Mouse (Mus musculus) left cerebral cortex, adult 8-10 months (tissue): ENCODE measurements at regions not wholly inside any gene's neighbourhood (a gene's known extent, or its start where the extent isn't known, plus 50 kb on each side); places are given as distances from the start of the nearest gene placed in this dataset.

Source experiments
- DNase-seq, 2 experiments: peaks; one replicate each; pipeline ENCODE4 v3.0.0; 2022; ENCODE audit warnings: low spot score in 2 of 2

- DNase-seq = no peak
Observed at GRCm38 (mm10) chr8:78877423-78877822, 56.5 kb upstream of the Lsm6 start.

DNA sequence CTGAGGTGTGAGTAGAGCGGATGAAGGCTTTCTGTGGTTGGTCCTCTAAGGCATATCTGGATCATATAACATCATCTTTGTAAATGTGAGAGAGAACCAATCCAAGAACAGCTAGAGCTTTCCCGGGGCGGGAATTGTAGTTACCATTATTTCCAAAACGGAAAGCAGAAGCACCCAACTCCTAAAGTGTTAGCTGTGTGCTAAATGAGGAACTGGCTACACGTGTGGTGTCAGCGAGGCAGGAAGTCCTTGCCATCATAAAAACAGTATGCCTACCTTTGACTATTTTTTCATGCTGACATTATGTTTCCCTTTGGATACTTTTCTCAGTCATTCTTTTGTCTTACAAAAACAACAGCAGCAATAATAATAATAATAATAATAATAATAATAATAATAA lies 68.8 kb upstream of the Lsm6 start:
- DNase-seq = no peak

- no peak for DNase-seq
Observed at GRCm38 (mm10) chr8:78890571-78890970, 69.6 kb upstream of the Lsm6 start.

DNA sequence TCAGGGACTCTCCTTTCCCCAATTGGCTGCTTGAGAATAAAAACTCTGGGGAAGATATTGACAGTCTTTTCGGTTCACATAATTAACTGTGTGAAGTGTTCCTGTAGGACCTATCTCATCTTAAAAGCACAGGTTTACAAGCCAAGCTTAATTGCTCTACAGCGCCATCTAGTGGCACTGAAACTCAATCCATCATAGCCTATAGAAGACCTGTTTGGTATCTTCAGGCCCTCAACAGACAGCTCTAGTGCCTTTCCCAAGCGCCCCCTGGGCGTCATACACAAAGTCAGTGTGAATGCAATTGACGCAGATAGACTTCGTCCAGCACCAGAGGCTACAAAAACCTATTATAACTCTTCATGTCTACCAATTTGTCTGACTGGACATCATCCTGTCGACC lies 78.9 kb upstream of the Lsm6 start:
- peak; percentile 21 to 25 for DNase-seq

GRCm38 (mm10) chr8:78903034-78903433 lies 82.1 kb upstream of the Lsm6 start:
- DNase-seq = no peak

DNA sequence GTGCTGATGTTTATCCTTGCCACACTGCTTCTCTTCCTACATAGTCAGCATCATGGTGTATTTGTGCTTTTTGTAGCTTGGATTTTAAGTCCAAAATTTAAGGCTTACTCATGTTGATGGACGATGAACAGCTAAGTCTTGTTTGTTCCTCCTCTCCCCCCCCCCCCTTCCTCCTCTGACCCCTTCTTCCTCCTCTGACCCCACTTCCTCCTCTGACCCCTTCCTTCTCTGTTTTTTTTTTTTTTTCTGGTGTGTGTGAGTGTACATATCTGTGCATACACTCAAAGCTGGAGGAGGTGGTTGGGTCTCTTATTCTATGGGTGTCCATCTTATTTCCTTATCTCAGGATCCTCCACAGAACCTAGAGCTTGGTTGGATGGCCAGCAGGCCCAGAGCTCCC lies 87.0 kb upstream of the Lsm6 start:
- no peak for DNase-seq

DNA sequence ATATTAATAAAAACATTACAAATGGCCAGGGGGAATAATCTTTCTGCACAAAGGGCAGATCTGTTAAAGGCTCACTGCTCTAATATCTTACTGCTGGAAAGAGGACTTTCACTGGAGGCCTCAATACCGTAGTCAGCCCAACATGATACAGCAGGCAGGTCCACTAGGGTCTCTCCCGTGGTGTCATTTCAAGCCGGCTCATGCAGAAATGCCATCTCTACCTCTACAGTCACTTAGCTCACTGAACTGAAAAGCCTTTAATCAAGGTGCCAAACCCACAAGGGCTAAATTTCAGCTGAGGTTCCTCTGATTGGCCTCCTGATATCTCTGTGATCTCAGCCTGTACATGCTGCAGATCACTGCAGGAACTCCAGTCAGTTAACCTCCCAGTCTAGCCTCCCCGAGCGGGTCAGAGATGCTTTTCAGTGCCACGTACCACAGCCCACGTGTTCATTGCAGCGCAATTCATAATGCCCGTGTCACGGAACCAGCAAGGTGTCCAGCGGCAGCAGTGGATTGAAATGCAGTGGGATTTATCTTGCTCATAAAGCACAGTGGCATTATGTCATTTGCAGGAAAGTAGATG lies 90.4 kb upstream of the Lsm6 start:
- DNase-seq = no peak

GRCm38 (mm10) chr8:78912470-78912869 lies 91.5 kb upstream of the Lsm6 start:
- DNase-seq = no peak

GRCm38 (mm10) chr8:78913823-78914222 lies 92.9 kb upstream of the Lsm6 start:
- DNase-seq = no peak

DNA sequence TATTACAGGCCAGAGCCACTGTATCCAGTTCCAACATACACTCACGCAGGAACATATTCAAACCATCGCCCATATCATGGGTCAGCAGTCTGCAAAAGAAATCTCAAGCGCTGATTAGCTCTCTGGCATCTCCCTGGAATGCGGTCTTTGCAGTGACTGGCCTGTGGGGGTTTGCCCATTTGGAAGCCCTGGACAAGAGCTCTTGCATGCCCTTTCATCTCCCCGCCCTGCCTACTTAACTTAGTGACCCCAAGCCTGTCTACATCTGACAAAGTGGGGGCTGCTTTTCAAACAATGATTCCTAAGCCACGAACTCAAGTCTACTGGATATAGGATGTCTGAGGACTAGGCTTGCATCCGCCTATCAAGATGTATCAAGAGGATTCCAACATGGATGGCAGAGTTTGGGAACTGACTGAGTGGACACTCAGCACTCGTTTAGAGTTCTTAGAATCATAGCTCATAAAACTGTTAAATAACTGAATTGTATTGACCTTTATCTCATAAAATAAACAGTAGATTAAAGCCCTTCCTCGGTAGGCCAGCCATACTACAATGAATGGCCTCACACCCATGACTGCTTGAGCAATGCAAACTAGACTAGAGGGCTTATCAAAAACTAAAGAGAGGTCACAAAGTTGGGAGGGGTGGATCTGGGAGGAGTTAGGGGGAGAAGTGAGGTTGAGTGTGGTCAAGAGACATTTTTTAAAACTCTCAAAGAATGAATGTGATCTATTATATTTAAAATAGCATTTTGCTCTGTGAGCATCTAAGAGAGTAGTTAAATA lies 97.4 kb upstream of the Zfp827 start:
- no peak for DNase-seq

- no peak for DNase-seq
Observed at GRCm38 (mm10) chr8:78932069-78932468, 96.2 kb upstream of the Zfp827 start.

DNA sequence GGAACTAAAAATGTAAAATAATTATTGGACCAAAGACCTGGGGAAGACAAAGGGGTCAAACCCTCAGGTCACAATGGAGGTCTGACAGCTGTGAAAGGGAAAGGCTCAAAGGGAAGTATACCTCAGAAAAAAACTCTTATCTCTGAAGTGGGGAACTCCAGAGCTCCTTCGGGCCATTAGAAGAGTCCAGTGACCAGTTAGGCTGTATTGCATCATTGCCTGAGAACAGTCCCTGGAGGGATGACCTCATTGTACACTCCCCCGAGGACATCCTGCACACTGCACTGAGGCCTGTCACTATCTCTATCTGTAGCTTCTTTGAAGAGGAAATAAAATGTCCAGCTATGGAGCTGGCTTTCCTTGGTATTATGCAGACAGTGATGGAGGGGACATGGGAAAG lies 88.2 kb upstream of the Zfp827 start:
- DNase-seq = no peak

DNA sequence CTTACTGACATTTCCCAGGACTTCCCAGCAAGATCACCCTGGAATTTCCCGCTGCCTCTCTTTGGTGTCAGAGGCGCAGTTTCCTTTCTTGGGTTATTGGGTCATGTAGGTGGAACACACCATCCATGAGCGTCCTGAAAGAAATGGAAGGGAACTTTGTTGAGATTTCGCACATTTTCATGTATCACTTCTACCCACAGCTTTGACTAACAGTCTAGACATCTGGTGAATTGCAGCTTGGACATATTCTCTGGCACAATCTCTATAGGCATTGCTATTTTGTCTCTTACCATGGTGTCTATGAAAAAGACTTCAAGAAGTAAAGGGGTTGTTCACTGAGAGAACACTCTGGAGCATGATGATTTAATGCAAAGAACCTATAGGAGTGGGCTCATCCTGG lies 86.7 kb upstream of the Zfp827 start:
- DNase-seq = peak in 1 of 2 experiments; percentile 23

GRCm38 (mm10) chr8:78944367-78944766 lies 83.9 kb upstream of the Zfp827 start:
- DNase-seq = peak in 1 of 2 experiments; percentile 16

GRCm38 (mm10) chr8:78945607-78946006 lies 82.6 kb upstream of the Zfp827 start:
- no peak for DNase-seq

- no peak for DNase-seq
Observed at GRCm38 (mm10) chr8:78946085-78946484, 82.2 kb upstream of the Zfp827 start.

- DNase-seq = no peak
Observed at GRCm38 (mm10) chr8:78975034-78975433, 53.2 kb upstream of the Zfp827 start.
